Mouse (Mus musculus) thymus, adult 2 months (tissue): ENCODE measurements around the gene Elf5.

Experiments used
- CTCF ChIP-seq: fragments of 200-500 bp; IDR thresholded peaks from 2 replicates; pipeline ENCODE4 v1.5.1; 2012; ENCODE audit warnings: mild to moderate bottlenecking, control low read depth, low read length, moderate library complexity, borderline replicate concordance; ENCODE audit not compliant: control insufficient read depth, poor library complexity, insufficient read depth; ENCODE audit errors: extremely low read depth
- POLR2A ChIP-seq: fragments of 200-500 bp; IDR thresholded peaks from 2 replicates; pipeline ENCODE4 v1.6.1; 2012; ENCODE audit warnings: mild to moderate bottlenecking, low read length, control low read depth, moderate library complexity; ENCODE audit not compliant: control insufficient read depth, poor library complexity, insufficient read depth; ENCODE audit errors: extremely low read depth

DNA sequence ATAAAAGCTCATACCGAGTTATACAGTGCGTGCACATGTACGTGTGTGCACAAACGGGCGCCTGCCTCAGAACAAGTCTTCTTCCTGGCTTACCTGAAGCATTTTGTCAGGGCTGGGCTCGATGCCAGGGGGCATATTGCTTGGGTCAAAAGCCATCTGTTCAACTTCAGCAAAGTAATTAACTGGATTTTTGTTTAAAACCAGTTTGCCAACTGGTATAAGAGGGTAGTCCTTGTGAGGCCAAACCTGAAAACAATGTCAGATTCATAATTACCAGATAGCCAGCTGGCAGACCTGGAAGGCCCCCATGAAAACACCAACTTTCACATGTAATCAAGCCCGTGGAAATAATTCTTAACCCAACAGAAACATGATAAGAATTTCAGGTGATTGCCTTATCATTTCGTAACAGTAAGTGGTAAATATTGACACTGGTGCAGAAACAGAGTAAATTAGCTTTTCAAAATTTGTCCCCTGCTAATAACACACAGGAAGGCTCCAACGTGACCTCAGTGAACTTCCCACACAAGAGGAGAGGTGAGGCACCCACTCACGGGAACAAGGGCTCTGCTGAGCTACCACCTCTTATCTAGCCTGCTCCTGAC is 55.6 kb downstream of the Elf5 start:
- TF ChIP-seq CTCF (no peak), POLR2A (no peak)
